Mouse (Mus musculus) G1E (cell line): ENCODE measurements around the gene Olfr804.

Experiments
- CTCF ChIP-seq: IDR thresholded peaks from 2 replicates; pipeline ENCODE4 v1.5.1; 2012; ENCODE audit warnings: low read depth, low read length, inconsistent platforms, mixed read lengths
- GATA2 ChIP-seq: IDR thresholded peaks from 2 replicates; pipeline ENCODE4 v1.6.1; 2012; ENCODE audit warnings: low read depth, low read length, inconsistent platforms, borderline replicate concordance
- POLR2AphosphoS5 ChIP-seq: IDR thresholded peaks from 2 replicates; pipeline ENCODE4 v1.6.1; 2012; ENCODE audit warnings: low read depth, low read length, inconsistent platforms; ENCODE audit not compliant: insufficient replicate concordance
- TAL1 ChIP-seq: conservative IDR thresholded peaks from 2 replicates; pipeline ENCODE4 v1.6.1; 2012; ENCODE audit warnings: low read depth, low read length, inconsistent platforms, mixed read lengths

- TF ChIP-seq TAL1 (no peak), CTCF (no peak), POLR2AphosphoS5 (no peak), GATA2 (no peak)
Measured at GRCm38 (mm10) chr10:129673765-129674164, 29.2 kb upstream of the Olfr804 start, which contains the start of gene Olfr801.
